Comparison of ENCODE assay signal across 8 mouse cellular contexts in the genomic region with DNA sequence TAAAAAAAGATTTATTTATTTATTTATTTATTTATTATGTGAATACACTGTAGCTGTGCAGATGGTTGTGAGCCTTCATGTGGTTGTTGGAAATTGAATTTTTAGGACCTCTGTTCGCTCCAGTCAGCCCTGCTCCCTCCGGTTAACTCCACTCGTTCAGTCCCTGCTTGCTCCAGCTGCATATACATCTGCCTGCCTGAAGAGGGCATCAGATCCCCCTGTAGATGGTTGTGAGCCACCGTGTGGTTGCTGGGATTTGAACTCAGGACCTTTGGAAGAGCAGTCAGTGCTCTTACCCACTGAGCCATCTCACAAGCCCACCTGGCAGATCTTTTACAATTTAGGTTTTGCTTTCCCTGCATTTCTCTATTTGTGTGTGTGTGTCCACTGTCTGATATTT. TPM values are rescaled to one million over a fixed set of nuclear protein-coding genes. Genes with fewer than 3 reads are reported as not detected.
DNase-seq lines count a peak whose midpoint lies in the region; ATAC-seq and TF ChIP-seq lines count a peak whose summit lies in the region.
"Not testable (repeated sequence)": the region's sequence is repeated elsewhere in the genome, so short reads cannot be mapped to it uniquely, and the experiment has no call there.

No protein-coding gene starts in this region.

- not testable (repeated sequence) for H3K36me3 ChIP-seq in E14TG2a.4 (ENCODE audit: insufficient read depth, low read length); heart, adult 2 months (ENCODE audit: control insufficient read depth, insufficient read depth, low read length); kidney, postnatal 0 days (ENCODE audit: insufficient read depth, low read length); liver, embryonic 14.5 days (replicated peaks; ENCODE audit: control insufficient read depth, insufficient read depth, low read depth); lung, postnatal 0 days (ENCODE audit: insufficient read depth, low read length); thymus, adult 2 months (ENCODE audit: control insufficient read depth, insufficient read depth, low read length)

- peaks cover 17% of the 10 kb centered on the region for H3K9me3 ChIP-seq in E14TG2a.4 (ENCODE audit: low read length)
- H3K9me3 ChIP-seq in kidney, postnatal 0 days (replicated peaks; ENCODE audit: low read length); liver, embryonic 14.5 days (ENCODE audit: control insufficient read depth, low read length); lung, postnatal 0 days (ENCODE audit: low read length): not testable (repeated sequence)

- H3K9ac ChIP-seq in heart, adult 2 months (ENCODE audit: low read depth, low read length); kidney, postnatal 0 days (ENCODE audit: low read depth, low read length); liver, embryonic 14.5 days (replicated peaks); lung, postnatal 0 days (replicated peaks; ENCODE audit: low read depth): not testable (repeated sequence)

- POLR2A ChIA-PET in Patski (lab: Charles Lee), result not testable (repeated sequence)

- H3K4me2 ChIP-seq in kidney, postnatal 0 days (ENCODE audit: low read length); liver, embryonic 14.5 days (ENCODE audit: low read depth); lung, postnatal 0 days (replicated peaks; ENCODE audit: low read depth, low read length): not testable (repeated sequence)

- H3K27ac ChIP-seq in embryonic fibroblast, embryonic 13.5 days (ENCODE audit: insufficient read depth, low read length); heart, adult 2 months; kidney, postnatal 0 days; liver, embryonic 14.5 days; lung, postnatal 0 days (ENCODE audit: low read length): not testable (repeated sequence)
- H3K27ac ChIP-seq in thymus, adult 2 months (ENCODE audit: control insufficient read depth, insufficient read depth, low read length), result peak overlapping the region; percentile 42; the same call in 1 of the 2 replicates

- not testable (repeated sequence) for TF ChIP-seq EP300 in heart, adult 2 months (IDR thresholded peaks at IDR 0.05; ENCODE audit: insufficient read depth, low read depth, low read length); liver, embryonic 14.5 days (IDR thresholded peaks at IDR 0.05; ENCODE audit: low read depth); lung, postnatal 0 days (IDR thresholded peaks at IDR 0.05)

- H3K27me3 ChIP-seq in E14TG2a.4 (ENCODE audit: insufficient read depth, low read length); Patski; heart, adult 2 months (ENCODE audit: control insufficient read depth, insufficient read depth, low read length); kidney, postnatal 0 days (ENCODE audit: insufficient read depth, low read length); liver, embryonic 14.5 days (ENCODE audit: control insufficient read depth, insufficient read depth, low read length); lung, postnatal 0 days (replicated peaks; ENCODE audit: insufficient read depth, low read length); thymus, adult 2 months (ENCODE audit: control insufficient read depth, insufficient read depth, low read length): not testable (repeated sequence)

- TF ChIP-seq POLR2A in embryonic fibroblast, embryonic 13.5 days (IDR thresholded peaks at IDR 0.05; ENCODE audit: low read depth, low read length); heart, adult 2 months (IDR thresholded peaks at IDR 0.05; ENCODE audit: insufficient read depth, low read depth, low read length); thymus, adult 2 months (IDR thresholded peaks at IDR 0.05; ENCODE audit: control insufficient read depth, extremely low read depth, insufficient read depth, low read length, poor library complexity): not testable (repeated sequence)

- not testable (repeated sequence) for H3K4me3 ChIP-seq in E14TG2a.4 (replicated peaks; ENCODE audit: low read length); embryonic fibroblast, embryonic 13.5 days (ENCODE audit: insufficient read depth, low read length); heart, adult 2 months; kidney, postnatal 0 days (replicated peaks; ENCODE audit: low read depth, low read length); liver, embryonic 14.5 days (ENCODE audit: insufficient read depth in 1 of 2, low read depth in 2 of 2, low read length in 2 of 2); lung, postnatal 0 days (ENCODE audit: low read depth, low read length); thymus, adult 2 months (ENCODE audit: control insufficient read depth, insufficient read depth, low read length)

- in situ Hi-C loops in Patski (cut with MboI; ENCODE audit: low pct_unique_long_range_greater_than_20kb), result not testable (repeated sequence)

- ATAC-seq in Patski; kidney, postnatal 0 days (replicated peaks; ENCODE audit: low FRiP score, low read depth); liver, embryonic 14.5 days (ENCODE audit: insufficient read depth); lung, postnatal 0 days: not testable (repeated sequence)

- not testable (repeated sequence) for H3K79me2 ChIP-seq in heart, adult 2 months (replicated peaks; ENCODE audit: control insufficient read depth, insufficient read depth, low read length)

- intact Hi-C loops in heart, adult 2 months (cut with DNase I), result not testable (repeated sequence)

- DNase-seq in Patski (ENCODE audit: low read depth, low spot score); heart, adult 2 months; kidney, postnatal 0 days (ENCODE audit: low spot score); liver, embryonic 14.5 days (ENCODE audit: low read depth in 3 of 3, low spot score in 3 of 3); lung, postnatal 0 days (ENCODE audit: low spot score); thymus, adult 2 months: not testable (repeated sequence)

- TF ChIP-seq CTCF in E14TG2a.4 (conservative IDR thresholded peaks at IDR 0.05; ENCODE audit: low read length), result peak; percentile 32
- peak; percentile 45 for TF ChIP-seq CTCF in Patski (IDR thresholded peaks at IDR 0.05)
- peak; percentile 5; the same call in 1 of the 2 replicates for TF ChIP-seq CTCF in embryonic fibroblast, embryonic 13.5 days (IDR thresholded peaks at IDR 0.05; ENCODE audit: borderline replicate concordance, insufficient read depth, low read length)
- peak; percentile 8; the same call in 1 of the 2 replicates for TF ChIP-seq CTCF in heart, adult 2 months (IDR thresholded peaks at IDR 0.05)
- peak; percentile 17; the same call in 1 of the 2 replicates for TF ChIP-seq CTCF in kidney, postnatal 0 days (IDR thresholded peaks at IDR 0.05; ENCODE audit: low read depth)
- TF ChIP-seq CTCF in liver, embryonic 14.5 days (IDR thresholded peaks at IDR 0.05; ENCODE audit: low read depth), result peak; percentile 69
- TF ChIP-seq CTCF in lung, postnatal 0 days (IDR thresholded peaks at IDR 0.05), result peak; percentile 23
- TF ChIP-seq CTCF in thymus, adult 2 months (IDR thresholded peaks at IDR 0.05; ENCODE audit: borderline replicate concordance, control insufficient read depth, extremely low read depth, insufficient read depth, low read length, poor library complexity), result not testable (repeated sequence)

- H3K4me1 ChIP-seq in E14TG2a.4 (replicated peaks; ENCODE audit: low read depth, low read length); embryonic fibroblast, embryonic 13.5 days (ENCODE audit: control insufficient read depth, insufficient read depth, low read length); heart, adult 2 months (ENCODE audit: control insufficient read depth, insufficient read depth, low read length); kidney, postnatal 0 days (replicated peaks; ENCODE audit: insufficient read depth, low read length); lung, postnatal 0 days (ENCODE audit: insufficient read depth, low read depth, low read length): not testable (repeated sequence)
- H3K4me1 ChIP-seq in liver, embryonic 14.5 days (replicated peaks; ENCODE audit: control insufficient read depth in 2 of 2, insufficient read depth in 2 of 2, low read length in 1 of 2), result peaks cover 23 to 31% of the 10 kb centered on the region in 2 experiments
- H3K4me1 ChIP-seq in thymus, adult 2 months (replicated peaks; ENCODE audit: control insufficient read depth, insufficient read depth, low read length), result peaks cover 66% of the 10 kb centered on the region

- 60% methylated on average over 4 of the region's 4 CpGs for WGBS in heart, adult 2 months
- 69% methylated on average over 4 of the region's 4 CpGs for WGBS in kidney, postnatal 0 days
- 54% methylated on average over 4 of the region's 4 CpGs for WGBS in liver, embryonic 14.5 days (ENCODE audit: insufficient replicate concordance)
- WGBS in lung, postnatal 0 days, result 62% methylated on average over 4 of the region's 4 CpGs
- whole genome bisulfite sequencing in thymus, adult 2 months, result 84% methylated on average over 4 of the region's 4 CpGs

- CTCF ChIA-PET in Patski (lab: Charles Lee), result not testable (repeated sequence)

RNA-seq across cellular contexts. Expression of a gene that starts 36.0 kb away (rescaled TPM):
- polyA plus RNA-seq in Patski (2021), result 5.5 TPM
- polyA plus RNA-seq in embryonic fibroblast, embryonic 13.5 days (2011; ENCODE audit: insufficient read length, low read depth, missing spikeins), result 6.0 and 10.5 TPM in 2 replicates
- total RNA-seq in heart, adult 2 months (2021), result under 1 TPM; 0.14 to 0.42 TPM
- polyA plus RNA-seq in heart, adult 2 months (2012; rRNA removed), result 0.06 and 0.16 TPM in 2 replicates
- polyA plus RNA-seq in kidney, postnatal 0 days (2015; fragmentation: Nextera tagmentation; extraction: Ambion mirVana), result 13.4 and 16.1 TPM in 2 replicates
- polyA plus RNA-seq in liver, embryonic 14.5 days (2012; rRNA removed), result 13.5 and 70.9 TPM in 2 replicates
- polyA plus RNA-seq in liver, embryonic 14.5 days (2014; fragmentation: Nextera tagmentation; extraction: Ambion mirVana), result 99.8 and 102 TPM in 2 replicates
- polyA plus RNA-seq in lung, postnatal 0 days (2015; fragmentation: Nextera tagmentation; extraction: Ambion mirVana), result 5.9 and 9.2 TPM in 2 replicates
- polyA plus RNA-seq in thymus, adult 2 months (2012; rRNA removed), result 7.4 and 8.1 TPM in 2 replicates
